Mouse (Mus musculus) left cerebral cortex, adult 8-10 months (tissue): ENCODE data around the gene Ezr. TPM values are rescaled to one million over a fixed set of nuclear protein-coding genes. Genes with fewer than 3 reads are reported as not detected.

Source experiments
- DNase-seq, 2 experiments: peaks; one replicate each; pipeline ENCODE4 v3.0.0; 2022; ENCODE audit warnings: low spot score in 2 of 2
- total RNA-seq, 4 experiments: library from RNA; stranded (reverse); gene quantifications; 2 replicates each; pipeline ENCODE4 v1.2.4; 2022

Ezr gene
- total RNA-seq, 4 experiments from 2014 or later = 37.9 to 48.8 (median 40.2) TPM

GRCm38 (mm10) chr17:6769602-6770001 lies 13.0 kb downstream of the Ezr start:
- no peak for DNase-seq

- DNase-seq = no peak
These were observed 14.2 kb downstream of the Ezr start for GRCm38 (mm10) chr17:6768301-6768788.

- no peak for DNase-seq
These were observed 14.8 kb downstream of the Ezr start for GRCm38 (mm10) chr17:6767771-6768170.

- DNase-seq = no peak
These were observed 15.8 kb downstream of the Ezr start for GRCm38 (mm10) chr17:6766823-6767222.

- DNase-seq = no peak
These were observed 16.7 kb downstream of the Ezr start for GRCm38 (mm10) chr17:6765886-6766285.

- DNase-seq = no peak
These were observed 17.9 kb downstream of the Ezr start for GRCm38 (mm10) chr17:6764730-6765129.

GRCm38 (mm10) chr17:6764227-6764593 lies 18.4 kb downstream of the Ezr start:
- no peak for DNase-seq

- DNase-seq = no peak
These were observed 18.9 kb downstream of the Ezr start for GRCm38 (mm10) chr17:6763513-6764226.

GRCm38 (mm10) chr17:6759717-6760292 lies 22.8 kb downstream of the Ezr start:
- DNase-seq = no peak

GRCm38 (mm10) chr17:6758845-6759244 lies 23.7 kb downstream of the Ezr start:
- no peak for DNase-seq

- DNase-seq = no peak
These were observed 24.7 kb downstream of the Ezr start for GRCm38 (mm10) chr17:6757902-6758301.

GRCm38 (mm10) chr17:6755873-6756272 lies 26.7 kb downstream of the Ezr start:
- DNase-seq = no peak

- DNase-seq = no peak
These were observed 27.4 kb downstream of the Ezr start for GRCm38 (mm10) chr17:6755176-6755575.

GRCm38 (mm10) chr17:6752375-6752774 lies 30.2 kb downstream of the Ezr start:
- DNase-seq = no peak

GRCm38 (mm10) chr17:6751221-6751859 lies 31.2 kb downstream of the Ezr start:
- DNase-seq = no peak

GRCm38 (mm10) chr17:6748779-6749464 lies 33.7 kb downstream of the Ezr start:
- DNase-seq = no peak

- DNase-seq = no peak
These were observed 35.1 kb downstream of the Ezr start for GRCm38 (mm10) chr17:6747478-6747877.

- DNase-seq = no peak
These were observed 35.9 kb downstream of the Ezr start for GRCm38 (mm10) chr17:6746452-6747231.

GRCm38 (mm10) chr17:6745975-6746374 lies 36.6 kb downstream of the Ezr start:
- no peak for DNase-seq

GRCm38 (mm10) chr17:6745503-6745902 lies 37.1 kb downstream of the Ezr start:
- no peak for DNase-seq

GRCm38 (mm10) chr17:6744871-6745270 lies 37.7 kb downstream of the Ezr start:
- no peak for DNase-seq
